Mouse (Mus musculus) MEL (cell line): ENCODE data around the gene Brca2. TPM values are rescaled to one million over a fixed set of nuclear protein-coding genes. Genes with fewer than 3 reads are reported as not detected.

Experiments
- DNase-seq: peaks from one replicate; pipeline ENCODE4 v3.0.0; 2011; ENCODE audit warnings: low read depth, low spot score
- H3K27ac ChIP-seq: 2 replicates; pipeline ENCODE4 v1.5.1; 2012; ENCODE audit warnings: low read depth, mild to moderate bottlenecking, control low read depth, low read length, moderate library complexity; ENCODE audit not compliant: control insufficient read depth
- H3K27me3 ChIP-seq, 2 experiments: fragments of 150-350 bp in 1 of 2; sonication (generic) in 1 of 2; 2 replicates each; pipeline ENCODE4 v1.6.1; 2012; ENCODE audit warnings: low read length in 2 of 2, mild to moderate bottlenecking in 2 of 2, improper control_type of control experiment in 1 of 2, moderate library complexity in 1 of 2; ENCODE audit not compliant: insufficient read depth in 2 of 2, control insufficient read depth in 1 of 2
- H3K36me3 ChIP-seq, 2 experiments: 2 replicates each; pipeline ENCODE4 v1.6.1; 2012 to 2014; ENCODE audit warnings: low read length in 2 of 2, improper control_type of control experiment in 1 of 2, inconsistent platforms in 1 of 2, mild to moderate bottlenecking in 1 of 2; ENCODE audit not compliant: insufficient read depth in 2 of 2, control insufficient read depth in 1 of 2
- H3K4me1 ChIP-seq, 2 experiments: fragments of 150-350 bp in 1 of 2; sonication (generic) in 1 of 2; 2 replicates each; pipeline ENCODE4 v1.6.1; 2012; ENCODE audit warnings: low read length in 2 of 2, improper control_type of control experiment in 1 of 2, mild to moderate bottlenecking in 1 of 2; ENCODE audit not compliant: insufficient read depth in 2 of 2, control insufficient read depth in 1 of 2
- H3K4me3 ChIP-seq, 2 experiments: fragments of 150-350 bp in 1 of 2; sonication (generic) in 1 of 2; 2 replicates each; pipeline ENCODE4 v1.5.1; 2012; ENCODE audit warnings: low read depth in 2 of 2, low read length in 2 of 2, mild to moderate bottlenecking in 2 of 2, moderate library complexity in 2 of 2, control low read depth in 1 of 2, improper control_type of control experiment in 1 of 2; ENCODE audit not compliant: control insufficient read depth in 1 of 2, insufficient read depth in 1 of 2
- H3K79me2 ChIP-seq: 2 replicates; pipeline ENCODE4 v1.6.1; 2012; ENCODE audit warnings: mild to moderate bottlenecking, low read length, moderate library complexity; ENCODE audit not compliant: control insufficient read depth, poor library complexity, insufficient read depth
- H3K9ac ChIP-seq: 2 replicates; pipeline ENCODE4 v1.6.1; 2012; ENCODE audit warnings: low read depth, mild to moderate bottlenecking, control low read depth, low read length, moderate library complexity; ENCODE audit not compliant: control insufficient read depth, poor library complexity, severe bottlenecking
- H3K9me3 ChIP-seq: fragments of 150-350 bp; sonication (generic); replicated peaks from 2 replicates; pipeline ENCODE4 v1.6.1; 2012; ENCODE audit warnings: mild to moderate bottlenecking, low read length, improper control_type of control experiment, moderate library complexity; ENCODE audit not compliant: insufficient read depth
- CHD1 ChIP-seq: IDR thresholded peaks from 2 replicates; pipeline ENCODE4 v1.6.1; 2012; ENCODE audit warnings: low read depth, mild to moderate bottlenecking, inconsistent platforms, low read length, improper control_type of control experiment
- CTCF ChIP-seq, 3 experiments: IDR thresholded peaks in 2 of 3; conservative IDR thresholded peaks in 1 of 3; 2 replicates each; pipeline ENCODE4 v1.5.1; 2011 to 2012; ENCODE audit warnings: low read length in 3 of 3, low read depth in 2 of 3, mild to moderate bottlenecking in 2 of 3, improper control_type of control experiment in 1 of 3, inconsistent platforms in 1 of 3, mixed read lengths in 1 of 3, moderate library complexity in 1 of 3; ENCODE audit not compliant: control insufficient read depth in 1 of 3, insufficient read depth in 1 of 3, poor library complexity in 1 of 3, severe bottlenecking in 1 of 3
- E2F4 ChIP-seq: IDR thresholded peaks from 2 replicates; pipeline ENCODE4 v1.6.1; 2011; ENCODE audit warnings: low read depth, low read length, improper control_type of control experiment, borderline replicate concordance
- ELF1 ChIP-seq: IDR thresholded peaks from 2 replicates; pipeline ENCODE4 v1.6.1; 2014; ENCODE audit warnings: low read depth, mild to moderate bottlenecking, inconsistent platforms, low read length, improper control_type of control experiment, moderate library complexity
- EP300 ChIP-seq, 2 experiments: IDR thresholded peaks; 2 replicates each; pipeline ENCODE4 v1.6.1; 2011; ENCODE audit warnings: improper control_type of control experiment in 2 of 2, low read length in 2 of 2, low read depth in 1 of 2, mild to moderate bottlenecking in 1 of 2
- ETS1 ChIP-seq: IDR thresholded peaks from 2 replicates; pipeline ENCODE4 v1.6.1; 2012; ENCODE audit warnings: low read depth, mild to moderate bottlenecking, inconsistent platforms, low read length, improper control_type of control experiment, moderate library complexity
- GATA1 ChIP-seq: IDR thresholded peaks from 2 replicates; pipeline ENCODE4 v1.6.1; 2011; ENCODE audit warnings: low read depth, low read length, improper control_type of control experiment
- JUND ChIP-seq: IDR thresholded peaks from 2 replicates; pipeline ENCODE4 v1.6.1; 2011; ENCODE audit warnings: low read depth, mild to moderate bottlenecking, improper control_type of control experiment, low read length
- KAT2A ChIP-seq: conservative IDR thresholded peaks from 2 replicates; pipeline ENCODE4 v1.6.1; 2012; ENCODE audit warnings: low read depth, low read length, improper control_type of control experiment, inconsistent platforms
- MAZ ChIP-seq: IDR thresholded peaks from 2 replicates; pipeline ENCODE4 v1.6.1; 2012; ENCODE audit warnings: low read depth, mild to moderate bottlenecking, inconsistent platforms, low read length, improper control_type of control experiment
- MEF2A ChIP-seq: IDR thresholded peaks from 2 replicates; pipeline ENCODE4 v1.6.1; 2014; ENCODE audit warnings: low read depth, mild to moderate bottlenecking, inconsistent platforms, low read length, improper control_type of control experiment; ENCODE audit not compliant: poor library complexity, insufficient replicate concordance, severe bottlenecking; ENCODE audit errors: extremely low read depth
- MXI1 ChIP-seq: IDR thresholded peaks from 2 replicates; pipeline ENCODE4 v1.6.1; 2011; ENCODE audit warnings: mild to moderate bottlenecking, low read depth, low read length, improper control_type of control experiment
- MYB ChIP-seq: IDR thresholded peaks from 2 replicates; pipeline ENCODE4 v1.6.1; 2011; ENCODE audit warnings: mild to moderate bottlenecking, low read depth, low read length, improper control_type of control experiment
- MYC ChIP-seq: IDR thresholded peaks from 2 replicates; pipeline ENCODE4 v1.6.1; 2011; ENCODE audit warnings: low read depth, mild to moderate bottlenecking, low read length, improper control_type of control experiment, moderate library complexity
- NRF1 ChIP-seq: IDR thresholded peaks from 2 replicates; pipeline ENCODE4 v1.6.1; 2014; ENCODE audit warnings: low read depth, mild to moderate bottlenecking, inconsistent platforms, low read length, improper control_type of control experiment, moderate library complexity; ENCODE audit not compliant: poor library complexity, insufficient read depth, severe bottlenecking
- POLR2A ChIP-seq, 2 experiments: IDR thresholded peaks; 2 replicates each; pipeline ENCODE4 v1.6.1; 2011 to 2012; ENCODE audit warnings: low read length in 2 of 2, mild to moderate bottlenecking in 2 of 2, control low read depth in 1 of 2, improper control_type of control experiment in 1 of 2, low read depth in 1 of 2, moderate library complexity in 1 of 2; ENCODE audit not compliant: control insufficient read depth in 1 of 2, insufficient read depth in 1 of 2, poor library complexity in 1 of 2
- POLR2AphosphoS2 ChIP-seq: IDR thresholded peaks from 2 replicates; pipeline ENCODE4 v1.6.1; 2011; ENCODE audit warnings: low read length, improper control_type of control experiment
- POLR2AphosphoS5 ChIP-seq: IDR thresholded peaks from 2 replicates; pipeline ENCODE4 v1.6.1; 2012; ENCODE audit warnings: low read depth, borderline replicate concordance, mild to moderate bottlenecking, inconsistent platforms, low read length, moderate library complexity, mixed read lengths
- RAD21 ChIP-seq: IDR thresholded peaks from 2 replicates; pipeline ENCODE4 v1.6.1; 2011; ENCODE audit warnings: mild to moderate bottlenecking, low read depth, low read length, improper control_type of control experiment
- RCOR1 ChIP-seq: IDR thresholded peaks from 2 replicates; pipeline ENCODE4 v1.6.1; 2012; ENCODE audit warnings: low read depth, mild to moderate bottlenecking, inconsistent platforms, low read length, improper control_type of control experiment
- SIN3A ChIP-seq: IDR thresholded peaks from 2 replicates; pipeline ENCODE4 v1.6.1; 2012; ENCODE audit warnings: low read length, improper control_type of control experiment, inconsistent platforms
- SMC3 ChIP-seq: IDR thresholded peaks from 2 replicates; pipeline ENCODE4 v1.6.1; 2011; ENCODE audit warnings: low read depth, low read length, improper control_type of control experiment
- TAL1 ChIP-seq: IDR thresholded peaks from 2 replicates; pipeline ENCODE4 v1.6.1; 2012; ENCODE audit warnings: mild to moderate bottlenecking, inconsistent platforms, low read length, moderate library complexity, mixed read lengths
- TCF12 ChIP-seq: IDR thresholded peaks from 2 replicates; pipeline ENCODE4 v1.6.1; 2014; ENCODE audit warnings: low read depth, mild to moderate bottlenecking, inconsistent platforms, low read length, improper control_type of control experiment, moderate library complexity
- UBTF ChIP-seq: IDR thresholded peaks from 2 replicates; pipeline ENCODE4 v1.6.1; 2012; ENCODE audit warnings: low read depth, mild to moderate bottlenecking, inconsistent platforms, low read length, improper control_type of control experiment, moderate library complexity, borderline replicate concordance; ENCODE audit not compliant: insufficient read depth
- USF1 ChIP-seq: IDR thresholded peaks from 2 replicates; pipeline ENCODE4 v1.6.1; 2014; ENCODE audit warnings: low read depth, mild to moderate bottlenecking, inconsistent platforms, low read length, improper control_type of control experiment, moderate library complexity
- USF2 ChIP-seq, 2 experiments: IDR thresholded peaks; 2 replicates each; pipeline ENCODE4 v1.6.1; 2011 to 2012; ENCODE audit warnings: improper control_type of control experiment in 2 of 2, low read length in 2 of 2, borderline replicate concordance in 1 of 2, inconsistent platforms in 1 of 2, low read depth in 1 of 2, mild to moderate bottlenecking in 1 of 2; ENCODE audit not compliant: insufficient read depth in 1 of 2
- ZC3H11A ChIP-seq: IDR thresholded peaks from 2 replicates; pipeline ENCODE4 v1.6.1; 2012; ENCODE audit warnings: low read depth, mild to moderate bottlenecking, inconsistent platforms, low read length, improper control_type of control experiment
- ZKSCAN1 ChIP-seq: IDR thresholded peaks from 2 replicates; pipeline ENCODE4 v1.6.1; 2012; ENCODE audit warnings: low read depth, mild to moderate bottlenecking, inconsistent platforms, low read length, improper control_type of control experiment, moderate library complexity
- ZNF384 ChIP-seq: IDR thresholded peaks from 2 replicates; pipeline ENCODE4 v1.6.1; 2012; ENCODE audit warnings: low read depth, mild to moderate bottlenecking, inconsistent platforms, low read length, improper control_type of control experiment
- polyA plus RNA-seq, 2 experiments: library from polyadenylated mRNA; stranded (reverse) in 1 of 2; unstranded in 1 of 2; fragments of >175 nt in 1 of 2; fragments of >200 nt in 1 of 2; gene quantifications; 2 replicates each; pipeline versions ENCODE4 v1.2.1 to v1.2.4; 2012; ENCODE audit warnings: low replicate concordance in 2 of 2, low read depth in 1 of 2; ENCODE audit not compliant: insufficient read length in 2 of 2, insufficient read depth in 1 of 2, missing spikeins in 1 of 2
- total RNA-seq: library from RNA; depleted of rRNA; stranded (reverse); fragments of 300-350 nt; gene quantifications from 2 replicates; pipeline ENCODE4 v1.2.3, GENCODE M21; 2012

The Brca2 gene
- total and polyA plus RNA-seq, 3 experiments = 29.8 to 239 (median 53.4) TPM

GRCm38 (mm10) chr5:150581180-150581579 is 58.8 kb downstream of the Brca2 start:
- H3K27me3 ChIP-seq = no peaks in the 10 kb centered on the region
- no peak overlapping the region for H3K4me3 ChIP-seq
- peaks cover 38 to 48% of the 10 kb centered on the region in 2 experiments for H3K4me1 ChIP-seq
- no peak overlapping the region for H3K27ac ChIP-seq
- no peaks in the 10 kb centered on the region for H3K9me3 ChIP-seq
- H3K9ac ChIP-seq = no peak overlapping the region
- H3K36me3 ChIP-seq = peaks cover 0 to 29% of the 10 kb centered on the region in 2 experiments; a peak in 2 of 4 replicates
- no peak for DNase-seq
- TF ChIP-seq UBTF = no peak
- peak; percentile 56; the same call in 1 of the 2 replicates for TF ChIP-seq USF1
- H3K79me2 ChIP-seq = no peaks in the 10 kb centered on the region

GRCm38 (mm10) chr5:150583181-150583580 is 60.8 kb downstream of the Brca2 start:
- DNase-seq = peak; percentile 61
- Histone ChIP-seq H3K27me3 (no peaks in the 10 kb centered on the region), H3K79me2 (no peaks in the 10 kb centered on the region), H3K4me1 (peaks cover 32 to 40% of the 10 kb centered on the region in 2 experiments), H3K9me3 (no peaks in the 10 kb centered on the region), H3K4me3 (no peak overlapping the region), H3K27ac (no peak overlapping the region), H3K9ac (no peak overlapping the region), H3K36me3 (peaks cover 0 to 22% of the 10 kb centered on the region in 2 experiments; a peak in 2 of 4 replicates)
- TF ChIP-seq ELF1 (no peak), ETS1 (no peak; the same call in 1 of the 2 replicates), ZKSCAN1 (no peak), EP300 (IDR thresholded peaks at IDR 0.05; ENCODE audit: low read depth in 1 of 2, low read length in 2 of 2) (peak; percentile 28 to 41; a peak in 1 of 4 replicates), TCF12 (peak; percentile 46; the same call in 1 of the 2 replicates), SIN3A (peak; percentile 35; the same call in 1 of the 2 replicates), RAD21 (no peak), USF1 (no peak), MXI1 (peak; percentile 48; the same call in 1 of the 2 replicates), POLR2A (IDR thresholded peaks at IDR 0.05; ENCODE audit: control insufficient read depth in 1 of 2, insufficient read depth in 1 of 2, low read depth in 1 of 2, low read length in 2 of 2, poor library complexity in 1 of 2) (no peak), MAZ (no peak), CHD1 (no peak), MYC (no peak), MEF2A (peak; percentile 12; the same call in 1 of the 2 replicates), GATA1 (no peak), CTCF (IDR thresholded peaks at IDR 0.05 in 2 of 3, conservative IDR thresholded peaks at IDR 0.05 in 1 of 3; ENCODE audit: control insufficient read depth in 1 of 3, insufficient read depth in 1 of 3, low read depth in 2 of 3, low read length in 3 of 3, poor library complexity in 1 of 3, severe bottlenecking in 1 of 3) (no peak; a peak in 1 of 6 replicates), E2F4 (no peak), POLR2AphosphoS2 (no peak), NRF1 (no peak; the same call in 1 of the 2 replicates), RCOR1 (no peak), TAL1 (no peak), JUND (no peak), SMC3 (no peak), UBTF (no peak), POLR2AphosphoS5 (no peak), ZNF384 (no peak), KAT2A (no peak), ZC3H11A (no peak), USF2 (IDR thresholded peaks at IDR 0.05; ENCODE audit: borderline replicate concordance in 1 of 2, insufficient read depth in 1 of 2, low read depth in 1 of 2, low read length in 2 of 2) (no peak), MYB (no peak)
